Comparison of ENCODE assay signal across 15 mouse cellular contexts in the genomic region with DNA sequence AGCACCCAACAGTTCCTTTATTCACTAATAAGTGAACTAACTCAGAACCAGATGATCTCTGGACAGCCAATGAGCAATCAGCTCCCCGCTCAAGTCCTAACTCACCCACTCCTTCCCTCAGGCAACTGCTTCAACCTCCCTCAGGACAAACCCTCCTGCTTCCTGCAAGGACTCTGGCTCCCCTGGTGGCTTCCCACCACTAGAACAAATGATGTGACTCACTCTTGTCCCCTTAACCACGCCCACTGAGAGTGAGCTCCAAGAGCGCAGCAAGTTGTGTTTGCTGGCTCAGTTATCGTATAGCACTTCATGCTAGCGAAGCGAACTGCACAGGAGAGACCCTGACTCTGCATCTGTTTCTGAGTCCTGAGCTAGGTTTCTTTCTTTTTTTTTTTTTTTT.
DNase-seq lines count a peak whose midpoint lies in the region; ATAC-seq and TF ChIP-seq lines count a peak whose summit lies in the region.
"Had no signal": no experiment of that assay in that cellular context is flagged by ENCODE, and none has a peak within 500 bp of the region (broad histone marks: within the 10 kb centered on the region; RNA-seq: fewer than 3 reads in every experiment).

No protein-coding gene starts in this region.

- no peak overlapping the region for H3K4me2 ChIP-seq in liver, embryonic 14.5 days (ENCODE audit: low read depth)
- no peak overlapping the region for H3K4me2 ChIP-seq in liver, embryonic 12.5 days
- H3K4me2 ChIP-seq: neural tube, embryonic 13.5 days had no signal

- intact Hi-C loops in gastrocnemius, postnatal 14 days (cut with DNase I; ENCODE audit: low total_unique reads) = no loop called here

- DNase-seq in adrenal gland, postnatal 14 days = peak; percentile 67
- DNase-seq in adrenal gland, adult 18-20 months (ENCODE audit: low spot score in 2 of 2) = no peak
- no peak for DNase-seq in liver, embryonic 14.5 days (ENCODE audit: low read depth in 3 of 3, low spot score in 3 of 3)
- peak; percentile 91 for DNase-seq in ES-CJ7 (ENCODE audit: low read depth, low spot score)
- DNase-seq in c-Kit-positive CD71-negative TER-119-negative erythroid progenitor cells, embryonic 14.5 days (ENCODE audit: low read depth) = peak; percentile 28
- no peak for DNase-seq in gastrocnemius, postnatal 14 days
- no peak for DNase-seq in cerebellum, adult 18-20 months
- DNase-seq: cerebellum, adult 11 months; heart, adult 18-20 months; heart, postnatal 36 days; kidney, postnatal 25 days; thymus, postnatal 14 days had no signal

- peak; percentile 18; the same call in 1 of the 2 replicates for TF ChIP-seq CTCF in liver, embryonic 14.5 days (IDR thresholded peaks at IDR 0.05; ENCODE audit: low read depth)

- 56% methylated on average over 6 of the region's 6 CpGs for WGBS in liver, embryonic 14.5 days (ENCODE audit: insufficient replicate concordance)
- WGBS in liver, embryonic 12.5 days (ENCODE audit: insufficient replicate concordance) = 68% methylated on average over 6 of the region's 6 CpGs

- H3K27me3 ChIP-seq in liver, embryonic 14.5 days (ENCODE audit: control insufficient read depth, insufficient read depth, low read length) = no peaks in the 10 kb centered on the region
- H3K27me3 ChIP-seq in liver, embryonic 12.5 days (replicated peaks) = no peaks in the 10 kb centered on the region
- H3K27me3 ChIP-seq: neural tube, embryonic 13.5 days had no signal

- H3K4me3 ChIP-seq in liver, embryonic 14.5 days (ENCODE audit: insufficient read depth in 1 of 2, low read depth in 2 of 2, low read length in 2 of 2) = no peak overlapping the region
- no peak overlapping the region for H3K4me3 ChIP-seq in liver, embryonic 12.5 days
- H3K4me3 ChIP-seq: neural tube, embryonic 13.5 days had no signal

- H3K4me1 ChIP-seq in liver, embryonic 14.5 days (replicated peaks; ENCODE audit: control insufficient read depth in 2 of 2, insufficient read depth in 2 of 2, low read length in 1 of 2) = no peaks in the 10 kb centered on the region
- no peaks in the 10 kb centered on the region for H3K4me1 ChIP-seq in liver, embryonic 12.5 days
- H3K4me1 ChIP-seq: neural tube, embryonic 13.5 days had no signal

- no peak for ATAC-seq in liver, embryonic 14.5 days (ENCODE audit: insufficient read depth)
- ATAC-seq in liver, embryonic 12.5 days = no peak
- ATAC-seq: midbrain, embryonic 16.5 days had no signal

- no peak overlapping the region for H3K27ac ChIP-seq in liver, embryonic 14.5 days
- no peak overlapping the region for H3K27ac ChIP-seq in liver, embryonic 12.5 days
- H3K27ac ChIP-seq: neural tube, embryonic 13.5 days had no signal

- no peak overlapping the region for H3K9ac ChIP-seq in liver, embryonic 14.5 days (replicated peaks)
- H3K9ac ChIP-seq in liver, embryonic 12.5 days = no peak overlapping the region
- H3K9ac ChIP-seq: neural tube, embryonic 13.5 days had no signal

- H3K36me3 ChIP-seq in liver, embryonic 14.5 days (replicated peaks; ENCODE audit: control insufficient read depth, insufficient read depth, low read depth) = no peaks in the 10 kb centered on the region
- peaks cover 39% of the 10 kb centered on the region for H3K36me3 ChIP-seq in liver, embryonic 12.5 days

- H3K9me3 ChIP-seq in liver, embryonic 14.5 days (ENCODE audit: control insufficient read depth, low read length) = no peaks in the 10 kb centered on the region
- H3K9me3 ChIP-seq in liver, embryonic 12.5 days (replicated peaks) = no peaks in the 10 kb centered on the region

- TF ChIP-seq EP300 in liver, embryonic 14.5 days (IDR thresholded peaks at IDR 0.05; ENCODE audit: low read depth) = no peak

Comparison
In these comparisons a context has a peak if more than half of its experiments do, and no peak if none do; other contexts are left out.
1. DNase-seq: peak in adrenal gland, postnatal 14 days (single experiment), ES-CJ7 (single experiment) and c-Kit-positive CD71-negative TER-119-negative erythroid progenitor cells, embryonic 14.5 days (single experiment); none in adrenal gland, adult 18-20 months (0 of 2), liver, embryonic 14.5 days (0 of 3), gastrocnemius, postnatal 14 days (single experiment) and cerebellum, adult 18-20 months (0 of 2).